Mouse (Mus musculus): Measurements from ENCODE around the gene Immp2l. TPM values are rescaled to one million over a fixed set of nuclear protein-coding genes. Genes with fewer than 3 reads are reported as not detected.

Immp2l gene
- polyA plus RNA-seq, 1 experiment, result 2.8 TPM

DNA sequence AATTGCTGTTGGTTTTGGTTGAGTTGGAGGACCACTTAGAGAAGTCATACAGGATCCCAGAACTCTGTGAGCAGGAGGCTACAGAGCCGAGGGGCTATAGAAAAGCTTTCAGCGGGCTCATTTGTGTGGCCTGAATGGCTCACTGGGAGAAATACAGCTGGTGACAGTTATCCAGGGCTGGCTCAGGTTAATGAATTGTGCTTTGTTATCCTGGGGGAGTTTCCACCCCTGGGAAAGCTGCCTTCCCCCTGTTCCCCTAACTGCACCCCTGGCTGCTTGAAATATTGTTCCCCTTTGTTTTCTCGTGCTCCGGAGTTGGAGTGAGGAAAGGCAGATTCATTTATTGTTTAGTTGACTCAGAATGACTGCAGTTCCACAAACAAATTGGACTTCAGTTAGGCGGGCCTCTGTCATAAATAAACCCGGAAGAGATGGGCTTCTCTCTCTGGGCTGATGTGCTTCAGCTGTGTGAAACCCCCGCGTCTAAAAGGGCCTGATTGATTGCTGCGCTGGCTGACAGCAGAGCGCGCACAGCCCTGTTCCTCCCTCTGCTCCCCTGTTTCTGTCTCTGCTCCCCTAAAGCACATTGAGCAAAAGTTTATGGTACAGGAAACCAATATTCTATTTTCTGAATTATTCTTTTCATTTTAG, 291.0 kb downstream of the Immp2l start:
- WGBS, result 51% methylated on average over 11 of the region's 11 CpGs
- H3K36me3 ChIP-seq (ENCODE audit: control insufficient read depth, insufficient read depth, low read length), result no peaks in the 10 kb centered on the region
- TF ChIP-seq CTCF (IDR thresholded peaks at IDR 0.05; ENCODE audit: extremely low read depth, insufficient read length, insufficient replicate concordance, low read depth, low read length) (no peak), POLR2A (IDR thresholded peaks at IDR 0.05; ENCODE audit: low read depth, low read length) (no peak)

DNA sequence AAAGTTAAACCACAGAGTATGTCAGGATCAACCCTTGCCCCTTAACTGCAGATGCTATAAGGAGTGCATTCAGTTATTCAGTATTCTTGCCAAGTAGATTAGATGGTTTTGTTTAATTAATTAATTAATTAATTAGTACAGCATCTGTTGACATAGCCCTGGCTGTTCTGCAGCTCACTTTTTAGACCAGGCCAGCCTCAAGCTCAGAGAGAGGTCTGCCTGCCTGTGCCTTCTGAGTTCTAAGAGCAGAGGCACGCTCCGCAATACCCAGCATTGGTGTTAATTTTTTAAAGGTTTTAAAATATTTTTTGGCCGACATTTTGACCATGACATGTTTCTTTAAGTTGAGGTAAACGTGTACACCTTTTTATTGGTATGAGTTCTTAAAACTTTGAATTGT, 292.0 kb downstream of the Immp2l start:
- no peak overlapping the region for H3K27ac ChIP-seq (ENCODE audit: insufficient read depth, low read depth, low read length)
- WGBS, result 90% methylated on average over 4 of the region's 4 CpGs
- no peaks in the 10 kb centered on the region for H3K4me1 ChIP-seq (ENCODE audit: control insufficient read depth, insufficient read depth, insufficient read length, low read length)
- no peaks in the 10 kb centered on the region for H3K27me3 ChIP-seq (ENCODE audit: control insufficient read depth, insufficient read depth, low read length)
- TF ChIP-seq POLR2A (IDR thresholded peaks at IDR 0.05; ENCODE audit: low read depth, low read length), result no peak
- TF ChIP-seq CTCF (IDR thresholded peaks at IDR 0.05; ENCODE audit: extremely low read depth, insufficient read length, insufficient replicate concordance, low read depth, low read length), result no peak
- no peaks in the 10 kb centered on the region for H3K36me3 ChIP-seq (ENCODE audit: control insufficient read depth, insufficient read depth, low read length)
- H3K4me3 ChIP-seq (ENCODE audit: low read depth, low read length), result no peak overlapping the region

More for the DNA sequence above, 291.0 kb downstream of the Immp2l start:
- no peaks in the 10 kb centered on the region for H3K27me3 ChIP-seq (ENCODE audit: control insufficient read depth, insufficient read depth, low read length)
- H3K4me3 ChIP-seq (ENCODE audit: low read depth, low read length), result no peak overlapping the region
- H3K27ac ChIP-seq (ENCODE audit: insufficient read depth, low read depth, low read length), result no peak overlapping the region
- no peaks in the 10 kb centered on the region for H3K4me1 ChIP-seq (ENCODE audit: control insufficient read depth, insufficient read depth, insufficient read length, low read length)

DNA sequence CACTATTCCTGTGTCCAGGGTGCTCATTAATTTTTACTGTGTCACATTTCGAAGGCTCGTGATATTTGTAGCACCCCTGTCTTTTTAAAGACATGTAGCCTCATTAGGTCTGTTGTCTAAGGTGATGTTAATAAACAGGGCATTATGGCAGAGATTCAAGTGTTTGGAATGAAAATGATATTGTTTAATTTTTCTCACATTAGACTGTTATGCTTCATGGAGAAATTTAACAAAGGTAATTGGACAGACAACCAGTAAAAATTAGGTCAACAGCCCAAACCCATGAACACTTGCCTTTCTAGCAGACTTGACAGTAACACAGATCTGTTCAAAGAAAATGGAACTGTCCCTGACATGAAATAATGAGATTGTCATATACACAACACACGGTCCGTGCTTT, 292.5 kb downstream of the Immp2l start:
- Histone ChIP-seq H3K27me3 (ENCODE audit: control insufficient read depth, insufficient read depth, low read length) (no peaks in the 10 kb centered on the region), H3K4me3 (ENCODE audit: low read depth, low read length) (no peak overlapping the region), H3K36me3 (ENCODE audit: control insufficient read depth, insufficient read depth, low read length) (no peaks in the 10 kb centered on the region), H3K27ac (ENCODE audit: insufficient read depth, low read depth, low read length) (no peak overlapping the region), H3K4me1 (ENCODE audit: control insufficient read depth, insufficient read depth, insufficient read length, low read length) (no peaks in the 10 kb centered on the region)
- 91% methylated on average over 4 of the region's 4 CpGs for WGBS
- TF ChIP-seq CTCF (IDR thresholded peaks at IDR 0.05; ENCODE audit: extremely low read depth, insufficient read length, insufficient replicate concordance, low read depth, low read length) (no peak), POLR2A (IDR thresholded peaks at IDR 0.05; ENCODE audit: low read depth, low read length) (no peak)

DNA sequence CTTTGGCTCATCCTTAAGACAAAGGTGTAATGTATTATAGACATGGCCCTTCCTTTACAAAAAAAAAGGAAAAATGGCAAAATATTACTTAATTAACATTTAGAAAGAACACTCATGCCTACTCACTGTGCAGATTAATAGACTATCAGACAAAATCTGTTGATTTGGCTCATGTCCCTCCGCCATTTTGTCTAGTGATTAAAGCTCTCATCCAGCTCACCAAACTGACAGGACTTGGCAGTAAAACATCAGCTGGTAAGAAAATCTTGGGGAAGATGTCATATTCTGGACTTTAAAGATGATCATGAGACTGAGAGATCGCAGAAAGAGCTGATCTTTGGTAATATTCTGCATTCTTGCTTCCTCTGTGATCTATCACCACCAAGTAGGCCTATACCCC, 293.5 kb downstream of the Immp2l start:
- TF ChIP-seq CTCF (IDR thresholded peaks at IDR 0.05; ENCODE audit: extremely low read depth, insufficient read length, insufficient replicate concordance, low read depth, low read length) (no peak), POLR2A (IDR thresholded peaks at IDR 0.05; ENCODE audit: low read depth, low read length) (no peak)
- Histone ChIP-seq H3K36me3 (ENCODE audit: control insufficient read depth, insufficient read depth, low read length) (no peaks in the 10 kb centered on the region), H3K4me1 (ENCODE audit: control insufficient read depth, insufficient read depth, insufficient read length, low read length) (no peaks in the 10 kb centered on the region), H3K27ac (ENCODE audit: insufficient read depth, low read depth, low read length) (no peak overlapping the region), H3K4me3 (ENCODE audit: low read depth, low read length) (no peak overlapping the region), H3K27me3 (ENCODE audit: control insufficient read depth, insufficient read depth, low read length) (no peaks in the 10 kb centered on the region)
- WGBS, result 96% methylated on average over 2 of the region's 2 CpGs

DNA sequence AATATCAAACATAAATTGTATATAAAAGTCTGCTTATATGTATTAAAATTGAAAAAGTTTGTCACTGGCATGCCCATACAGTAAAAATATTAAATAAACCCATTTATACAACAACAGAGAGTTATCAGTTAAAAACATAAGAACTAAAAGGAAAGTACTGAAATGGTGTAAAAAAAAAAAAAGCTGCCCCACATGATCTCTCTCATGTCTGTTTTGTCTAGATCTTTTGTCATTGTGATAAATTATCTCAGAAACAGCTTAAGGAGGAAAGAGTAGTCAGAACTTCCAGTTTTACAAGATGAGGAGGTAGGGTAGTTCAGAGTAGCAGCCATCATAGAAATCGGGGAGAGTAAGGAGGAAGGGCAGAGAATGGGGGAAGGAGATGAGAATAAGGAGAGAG, 298.1 kb downstream of the Immp2l start:
- no peak overlapping the region for H3K27ac ChIP-seq (ENCODE audit: insufficient read depth, low read depth, low read length)
- H3K27me3 ChIP-seq (ENCODE audit: control insufficient read depth, insufficient read depth, low read length), result no peaks in the 10 kb centered on the region
- H3K4me1 ChIP-seq (ENCODE audit: control insufficient read depth, insufficient read depth, insufficient read length, low read length), result no peaks in the 10 kb centered on the region
- TF ChIP-seq CTCF (IDR thresholded peaks at IDR 0.05; ENCODE audit: extremely low read depth, insufficient read length, insufficient replicate concordance, low read depth, low read length) (no peak), POLR2A (IDR thresholded peaks at IDR 0.05; ENCODE audit: low read depth, low read length) (no peak)
- H3K4me3 ChIP-seq (ENCODE audit: low read depth, low read length), result no peak overlapping the region
- WGBS, result 85% methylated on average over 1 of the region's 1 CpGs
- H3K36me3 ChIP-seq (ENCODE audit: control insufficient read depth, insufficient read depth, low read length), result no peaks in the 10 kb centered on the region

DNA sequence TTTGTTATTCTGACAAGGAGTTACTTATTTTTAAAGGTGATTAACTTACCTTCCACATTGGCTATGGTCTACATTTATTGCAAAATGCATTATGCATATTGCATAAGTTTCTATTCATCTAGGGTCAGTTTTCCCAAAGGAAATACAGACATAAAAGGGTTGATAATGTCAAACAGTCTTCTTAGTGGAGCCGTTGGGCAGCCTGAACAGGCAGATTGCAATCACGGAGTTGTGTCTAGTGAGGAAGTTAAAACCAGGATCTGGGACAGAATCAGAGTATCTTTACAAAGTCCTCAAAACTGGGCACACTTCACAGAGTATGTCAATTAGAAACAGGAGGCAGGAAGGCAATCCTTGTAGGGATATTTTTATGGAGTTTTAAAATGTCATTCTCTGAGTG, 300.5 kb downstream of the Immp2l start:
- 68% methylated on average over 2 of the region's 2 CpGs for WGBS
- Histone ChIP-seq H3K4me1 (ENCODE audit: control insufficient read depth, insufficient read depth, insufficient read length, low read length) (no peaks in the 10 kb centered on the region), H3K4me3 (ENCODE audit: low read depth, low read length) (no peak overlapping the region), H3K27me3 (ENCODE audit: control insufficient read depth, insufficient read depth, low read length) (no peaks in the 10 kb centered on the region), H3K36me3 (ENCODE audit: control insufficient read depth, insufficient read depth, low read length) (no peaks in the 10 kb centered on the region), H3K27ac (ENCODE audit: insufficient read depth, low read depth, low read length) (no peak overlapping the region)
- TF ChIP-seq POLR2A (IDR thresholded peaks at IDR 0.05; ENCODE audit: low read depth, low read length), result no peak
- no peak for TF ChIP-seq CTCF (IDR thresholded peaks at IDR 0.05; ENCODE audit: extremely low read depth, insufficient read length, insufficient replicate concordance, low read depth, low read length)

DNA sequence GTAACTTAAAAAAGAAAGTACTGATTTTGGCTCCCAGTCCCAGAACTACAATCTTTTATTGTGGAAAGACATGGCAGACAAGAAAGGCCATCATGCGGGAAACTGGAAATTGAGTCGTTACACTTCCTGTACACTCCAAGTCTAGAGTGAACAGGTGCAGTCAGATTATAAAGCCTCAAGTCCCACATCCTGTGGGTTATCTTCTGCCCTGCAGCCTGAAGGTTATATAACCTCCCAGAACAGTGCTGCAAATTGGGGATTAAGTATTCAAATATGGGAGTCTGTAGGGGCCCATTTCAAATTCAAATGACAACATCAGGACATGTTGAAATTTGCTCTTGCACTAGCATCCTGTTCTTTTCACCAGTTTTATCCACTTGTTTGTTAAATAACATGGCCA, 301.9 kb downstream of the Immp2l start:
- no peaks in the 10 kb centered on the region for H3K36me3 ChIP-seq (ENCODE audit: control insufficient read depth, insufficient read depth, low read length)
- H3K27ac ChIP-seq (ENCODE audit: insufficient read depth, low read depth, low read length), result no peak overlapping the region
- no peaks in the 10 kb centered on the region for H3K4me1 ChIP-seq (ENCODE audit: control insufficient read depth, insufficient read depth, insufficient read length, low read length)
- no peak overlapping the region for H3K4me3 ChIP-seq (ENCODE audit: low read depth, low read length)
- WGBS, result 79% methylated on average over 2 of the region's 2 CpGs
- H3K27me3 ChIP-seq (ENCODE audit: control insufficient read depth, insufficient read depth, low read length), result no peaks in the 10 kb centered on the region
- TF ChIP-seq CTCF (IDR thresholded peaks at IDR 0.05; ENCODE audit: extremely low read depth, insufficient read length, insufficient replicate concordance, low read depth, low read length) (no peak), POLR2A (IDR thresholded peaks at IDR 0.05; ENCODE audit: low read depth, low read length) (no peak)

Data from small intestine, adult 2 months (tissue).